Mouse (Mus musculus) MN1 (cell line): ENCODE measurements around the gene Ipcef1.

ENCODE experiments used
- DNase-seq: peaks from one replicate; pipeline ENCODE4 v3.0.0-alpha.2; 2016; ENCODE audit warnings: low spot score

Ipcef1 gene

GRCm38 (mm10) chr10:6967588-6968242 is 84.6 kb downstream of the Ipcef1 start:
- DNase-seq: no peak

DNA sequence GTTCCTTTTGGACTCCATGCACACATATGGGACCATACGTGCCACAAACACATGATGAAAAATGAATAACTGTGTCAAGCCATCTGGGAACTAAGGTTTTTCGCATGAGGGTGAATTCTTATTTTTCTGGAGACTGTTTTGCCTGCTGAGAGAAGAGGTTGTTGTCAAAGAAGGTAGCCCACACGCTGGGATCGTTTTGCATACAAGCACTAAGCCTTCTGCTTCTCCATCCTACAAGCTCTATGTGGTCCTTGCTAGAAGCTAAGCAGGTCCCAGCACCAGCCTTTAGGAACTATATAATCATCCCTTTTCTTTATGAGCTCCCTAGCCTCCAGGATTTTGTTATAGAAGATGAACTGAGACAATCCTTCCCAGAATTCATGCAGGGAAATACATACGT is 93.5 kb downstream of the Ipcef1 start:
- DNase-seq: no peak

- DNase-seq: no peak
Measured at GRCm38 (mm10) chr10:6956357-6956756, 95.9 kb downstream of the Ipcef1 start.

- DNase-seq: no peak
Measured at GRCm38 (mm10) chr10:6954533-6954932, 97.7 kb downstream of the Ipcef1 start.

DNA sequence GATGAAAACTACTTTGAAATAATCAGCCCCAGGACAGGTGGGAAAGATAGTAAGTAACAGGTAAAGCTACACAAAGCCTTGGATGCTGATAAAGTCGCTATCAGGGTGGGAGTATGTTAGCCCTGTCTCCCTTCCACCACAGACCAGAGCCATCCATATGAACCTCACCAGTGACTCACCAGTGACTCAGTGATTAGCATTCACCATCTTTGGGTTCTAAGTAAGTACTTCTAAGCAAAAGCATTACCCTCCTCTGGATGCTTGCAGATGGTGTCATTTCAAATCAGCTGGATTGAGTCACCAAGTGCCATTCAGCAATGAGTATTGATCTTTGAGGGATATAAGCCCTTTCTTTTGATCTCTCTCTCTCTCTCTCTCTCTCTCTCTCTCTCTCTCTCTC is 99.2 kb downstream of the Ipcef1 start:
- no peak for DNase-seq

DNA sequence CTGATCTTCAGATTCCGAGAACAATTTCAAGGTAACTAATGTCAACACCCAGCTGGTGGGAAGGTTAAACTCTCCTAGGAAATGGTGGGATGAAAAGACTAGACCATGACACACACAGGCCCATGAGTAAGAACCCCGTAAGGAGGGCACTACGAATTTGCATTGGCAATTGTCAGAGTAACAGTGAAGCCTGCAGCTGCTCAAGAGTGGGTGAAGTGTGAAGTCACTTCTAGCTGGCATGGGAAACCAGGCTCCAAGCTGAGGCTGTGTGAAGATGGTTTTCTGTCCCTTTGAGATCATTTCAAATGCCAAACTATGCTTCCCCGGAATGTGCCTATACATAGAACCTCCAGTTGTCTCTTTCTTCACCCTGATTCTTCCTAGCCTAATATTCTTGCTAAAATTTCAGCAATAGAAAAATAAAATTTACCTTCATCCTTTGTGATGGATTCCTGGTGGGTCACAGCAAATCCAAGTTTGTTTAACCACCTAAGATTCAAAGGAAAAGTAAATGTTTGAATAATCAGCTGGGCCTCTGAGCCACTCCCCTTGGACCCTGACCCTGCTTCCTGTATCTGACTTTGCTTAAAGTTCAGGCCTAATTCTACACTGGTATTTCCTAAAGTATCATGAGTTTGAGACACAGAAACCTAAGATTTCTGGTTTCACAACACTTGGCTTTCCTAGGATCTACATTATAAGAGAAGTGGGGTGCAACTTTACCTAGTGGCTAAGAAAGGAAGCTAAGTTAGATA is 115.4 kb downstream of the Ipcef1 start:
- DNase-seq: no peak

DNA sequence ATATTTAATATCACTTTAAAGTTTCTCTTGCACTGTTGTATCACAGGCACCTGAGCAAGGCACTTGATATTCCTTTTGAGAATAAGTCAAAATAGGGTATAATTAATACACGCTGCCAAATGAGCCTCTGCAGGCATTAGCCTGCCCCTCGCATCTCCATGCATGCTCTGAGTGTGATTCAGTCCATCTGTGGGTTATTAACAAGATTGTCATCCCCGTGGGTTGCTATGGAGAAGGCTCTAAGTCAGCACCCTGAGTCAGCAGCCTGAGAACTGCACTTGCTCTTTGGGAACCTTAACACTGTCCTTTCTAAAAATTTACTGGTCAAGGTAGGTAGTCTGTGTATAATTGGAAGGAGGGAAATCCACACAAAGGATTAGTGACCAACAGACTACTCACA is 117.5 kb downstream of the Ipcef1 start:
- DNase-seq: no peak

DNA sequence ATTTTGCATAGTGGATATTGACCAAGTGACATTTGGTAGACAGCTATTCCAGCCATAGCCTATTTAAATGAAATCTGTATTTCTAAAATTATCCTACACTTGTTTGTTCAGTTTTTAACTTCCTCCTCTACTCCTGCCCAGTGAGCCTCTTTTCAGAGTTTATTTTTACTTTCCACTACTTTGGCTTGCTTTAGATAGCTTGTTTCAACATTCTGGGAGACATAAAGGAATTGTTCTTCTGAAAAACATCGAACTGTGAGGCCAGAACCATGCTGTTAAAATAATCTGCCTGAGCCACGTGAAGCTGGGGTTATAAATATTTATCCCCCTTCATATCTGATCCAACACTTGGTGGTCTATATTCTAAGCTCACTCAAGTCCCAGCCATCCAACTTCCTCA is 121.4 kb downstream of the Ipcef1 start:
- no peak for DNase-seq

DNA sequence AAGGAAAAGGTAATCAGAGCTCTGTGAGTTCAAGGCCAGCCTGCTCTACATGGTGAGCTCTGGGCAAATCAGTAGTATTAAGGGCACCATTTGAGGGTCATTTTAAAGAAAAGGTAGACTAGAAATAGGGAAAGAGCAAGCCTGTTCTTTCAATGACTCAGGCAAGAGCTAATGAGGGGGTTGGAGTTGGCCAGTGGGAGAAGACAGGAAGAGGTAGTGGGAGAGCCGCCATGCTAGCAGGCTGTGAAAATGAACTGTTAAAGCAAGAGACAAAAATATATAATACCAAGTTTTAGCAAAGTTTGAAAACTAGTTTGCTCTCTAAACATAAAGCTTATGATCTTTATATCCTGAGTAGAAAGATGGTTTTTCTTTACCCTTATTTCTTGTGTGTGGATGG is 121.9 kb downstream of the Ipcef1 start:
- DNase-seq: no peak

GRCm38 (mm10) chr10:6928905-6929304 is 123.4 kb downstream of the Ipcef1 start:
- no peak for DNase-seq

- DNase-seq: no peak
Measured at GRCm38 (mm10) chr10:6927600-6928223, 124.6 kb downstream of the Ipcef1 start.

- DNase-seq: no peak
Measured at GRCm38 (mm10) chr10:6926724-6927123, 125.6 kb downstream of the Ipcef1 start.

DNA sequence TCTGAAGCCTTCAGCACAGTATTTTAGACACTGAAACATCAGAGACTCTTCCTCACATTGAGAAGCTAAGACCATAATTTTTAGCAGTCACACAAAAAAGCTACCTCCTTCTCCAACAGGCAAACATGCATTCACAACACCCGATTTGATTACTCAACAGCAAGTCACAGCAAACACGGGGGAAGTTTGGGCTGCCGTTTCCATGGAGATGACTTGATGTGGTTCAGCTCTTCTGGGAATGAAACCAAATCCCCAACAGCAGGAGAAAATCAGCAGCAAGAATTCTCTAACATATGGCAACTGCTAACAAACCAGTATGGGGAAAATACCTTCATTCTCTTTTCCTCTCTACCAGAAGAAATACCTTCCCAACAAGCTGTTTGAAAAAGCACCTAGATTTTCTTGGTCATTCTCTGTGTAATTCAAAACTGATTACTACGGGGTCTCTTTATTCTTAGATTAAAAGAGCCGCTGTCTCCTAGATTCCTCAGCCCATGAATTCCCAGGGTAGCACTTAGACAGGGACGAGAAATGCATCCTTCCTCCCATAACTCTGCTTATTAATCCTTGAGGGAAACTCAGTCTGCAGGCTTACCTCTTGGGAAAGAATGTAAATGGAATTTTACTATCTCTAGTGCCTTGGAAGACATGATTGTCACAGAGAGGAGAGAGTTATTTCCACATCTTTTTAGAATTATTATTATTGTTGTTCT is 135.6 kb downstream of the Ipcef1 start:
- no peak for DNase-seq

GRCm38 (mm10) chr10:6915991-6916390 is 136.3 kb downstream of the Ipcef1 start:
- no peak for DNase-seq

DNA sequence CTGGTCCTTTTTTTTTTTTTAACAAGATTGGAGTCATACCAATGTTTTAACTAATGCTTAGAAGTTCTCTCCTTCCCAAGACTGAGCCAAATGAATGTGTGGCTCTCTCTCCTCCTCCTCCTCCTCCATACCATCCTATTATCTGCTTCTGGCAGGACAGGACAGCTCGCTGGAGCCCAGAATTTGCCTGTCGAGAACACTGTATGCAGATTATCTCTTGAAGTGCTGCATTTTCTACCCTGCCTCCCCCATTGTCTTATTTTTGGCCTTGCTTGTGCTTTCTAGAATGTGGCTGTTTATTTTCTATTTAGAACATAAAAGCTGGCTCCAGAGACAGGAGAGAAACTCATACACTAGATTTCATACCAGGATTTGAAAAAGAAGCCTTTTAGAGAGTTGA is 142.5 kb downstream of the Ipcef1 start:
- no peak for DNase-seq

DNA sequence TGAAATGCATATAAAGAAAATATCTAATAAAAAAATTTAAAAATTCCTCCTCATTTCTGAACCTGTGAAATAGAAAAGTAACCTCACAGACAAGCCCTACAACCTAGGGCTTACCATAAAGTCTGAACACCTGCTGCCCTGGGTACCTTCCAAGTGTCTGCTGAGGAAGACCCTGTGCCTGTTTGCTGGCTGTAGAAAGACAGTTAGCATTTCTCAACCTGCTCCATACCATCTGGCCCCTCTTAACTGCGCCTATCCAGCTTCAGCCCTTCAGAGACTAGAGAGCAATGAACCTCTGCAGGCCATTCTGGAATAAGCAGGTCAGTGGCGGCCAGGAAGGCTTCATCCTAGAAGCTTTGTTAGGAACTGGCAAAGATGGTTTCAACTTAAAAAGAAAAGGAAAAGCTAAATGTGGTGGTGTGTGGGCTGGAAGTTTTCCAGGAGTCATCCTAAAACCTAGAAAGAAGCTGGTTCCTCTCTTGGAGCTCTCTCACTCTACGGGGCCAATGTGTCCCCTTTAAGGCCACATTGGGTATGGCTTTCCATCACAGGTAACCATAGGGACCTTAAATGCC is 150.4 kb downstream of the Ipcef1 start:
- no peak for DNase-seq

DNA sequence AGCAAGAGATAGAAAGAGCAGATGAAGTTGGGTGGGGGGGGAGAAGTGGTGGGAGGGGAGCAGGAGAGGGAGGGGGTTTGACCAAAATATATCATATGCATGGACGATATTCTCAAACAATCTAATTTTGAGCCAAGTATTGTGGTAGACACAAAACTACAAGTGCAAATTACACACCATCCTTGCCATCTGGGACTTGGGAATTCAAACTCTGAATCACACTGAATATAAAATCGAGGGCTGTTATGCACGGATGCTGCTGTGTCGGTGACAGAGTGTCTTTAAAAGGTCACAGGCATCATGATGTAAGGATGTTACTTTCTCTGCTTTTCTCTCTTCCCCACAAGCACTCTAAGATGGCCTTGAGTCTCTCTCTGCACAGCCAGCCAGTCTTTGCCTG is 152.2 kb downstream of the Ipcef1 start:
- no peak for DNase-seq

DNA sequence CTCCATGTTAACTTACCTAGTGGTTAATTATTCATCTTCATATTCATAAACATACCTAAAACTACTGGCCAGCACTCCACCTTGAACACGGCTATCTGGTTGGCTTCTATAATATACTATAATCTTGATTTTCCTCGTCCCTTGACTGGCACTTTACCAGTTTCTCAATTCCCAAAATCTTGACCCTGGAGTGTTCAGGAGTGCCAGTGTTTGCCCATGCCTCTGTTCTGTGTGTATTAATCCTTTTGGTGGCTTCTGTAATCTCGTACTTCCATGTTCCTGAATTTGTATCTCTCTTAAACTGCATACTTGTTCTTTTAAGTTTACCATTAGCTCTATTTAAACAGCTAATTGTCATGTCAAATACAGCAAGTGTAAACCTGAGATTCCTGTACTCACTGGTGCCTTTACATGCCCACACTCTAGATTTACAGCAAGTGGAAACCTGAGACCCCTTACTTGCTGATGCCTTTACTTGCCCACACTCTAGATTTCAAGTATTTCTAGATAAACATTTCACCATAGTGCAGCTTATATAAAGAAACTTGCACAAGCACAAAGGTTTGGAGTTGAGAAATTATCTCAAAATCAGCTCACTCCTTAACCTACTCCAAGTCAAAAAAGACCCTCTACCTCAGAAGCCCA is 155.5 kb downstream of the Ipcef1 start:
- no peak for DNase-seq

- no peak for DNase-seq
Measured at GRCm38 (mm10) chr10:6895796-6896195, 156.5 kb downstream of the Ipcef1 start.

DNA sequence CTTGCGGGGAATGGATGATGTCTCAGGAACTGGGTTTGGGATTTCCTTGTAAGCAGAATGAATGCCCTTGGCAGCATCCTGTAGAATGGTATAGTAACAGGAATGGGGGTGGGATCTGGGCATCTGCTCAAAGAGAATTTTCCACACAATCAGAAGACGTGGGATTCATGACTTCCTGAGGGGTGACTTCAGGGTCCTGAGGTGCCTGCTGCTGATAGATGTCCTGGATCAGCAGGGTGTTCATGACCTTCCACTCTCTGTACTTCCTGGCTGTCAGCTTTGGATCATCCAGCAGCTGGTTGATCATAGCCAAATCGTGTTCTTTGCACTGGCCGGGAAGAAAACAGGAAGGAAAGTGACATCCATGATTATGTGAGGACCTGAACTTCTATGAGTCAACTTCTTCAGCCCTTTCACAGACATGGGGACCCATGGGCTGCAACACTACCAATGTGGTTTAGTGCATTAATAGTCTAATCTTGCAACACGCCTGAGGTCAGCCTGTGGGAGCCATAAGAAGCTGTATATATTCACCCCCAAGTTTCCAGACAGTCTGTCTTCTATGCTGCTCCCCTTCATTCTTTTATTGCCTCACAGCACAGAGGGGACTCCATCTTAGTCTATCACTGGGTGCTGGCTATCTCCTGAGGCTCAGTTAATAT is 161.8 kb downstream of the Ipcef1 start:
- no peak for DNase-seq

DNA sequence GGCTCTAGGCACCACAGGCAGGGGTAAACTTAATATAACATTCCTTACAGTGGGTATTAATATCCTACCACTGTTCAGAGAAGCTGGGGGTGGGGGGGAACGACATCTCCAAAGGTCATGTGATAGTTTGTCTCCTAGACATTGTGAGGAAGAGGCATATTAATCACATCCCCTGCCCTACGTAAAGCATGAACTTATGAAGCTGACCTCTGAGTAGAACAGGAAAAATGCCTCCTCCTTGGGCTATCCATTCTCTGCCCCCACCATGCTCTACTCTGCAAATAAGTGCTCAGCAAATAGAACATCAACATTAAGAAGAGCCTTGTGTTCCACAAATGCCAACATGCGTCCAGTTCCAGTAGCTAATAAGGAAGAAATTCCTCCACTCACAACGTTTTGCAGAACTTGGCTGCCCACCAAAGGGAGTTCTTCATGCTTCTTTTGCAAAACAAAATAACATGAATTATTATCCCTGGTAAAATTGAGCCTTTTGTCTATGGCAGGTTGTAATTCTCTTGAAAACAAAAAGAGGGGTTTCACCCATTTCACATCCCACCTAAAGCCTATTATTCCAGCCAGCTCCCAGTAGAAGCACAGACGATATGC is 162.5 kb downstream of the Ipcef1 start:
- DNase-seq: no peak
